In the genomic region with DNA sequence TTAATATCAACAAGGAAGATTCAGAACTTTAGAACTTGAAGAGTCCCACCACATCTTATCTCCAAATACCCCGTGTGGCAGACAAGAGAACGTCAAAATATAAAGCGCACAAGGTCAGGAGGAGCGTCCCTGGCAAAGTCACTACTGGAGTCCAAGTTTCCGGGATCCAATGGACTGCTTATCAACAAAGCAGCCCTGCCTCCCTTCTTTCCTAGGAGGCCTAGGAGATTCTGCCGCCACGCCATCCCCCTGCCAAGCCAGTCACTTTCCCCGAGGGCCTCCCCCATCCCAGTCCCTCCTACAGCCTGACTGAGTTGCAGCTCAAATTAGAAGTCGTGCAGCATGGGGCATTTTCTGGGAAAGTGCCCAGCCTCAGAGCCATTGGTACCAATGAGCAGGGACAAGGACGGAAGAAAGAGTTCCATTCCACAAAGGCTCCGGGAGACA, we compare ENCODE assay signal across 8 mouse cellular contexts. TPM values are rescaled to one million over a fixed set of nuclear protein-coding genes. Genes with fewer than 3 reads are reported as not detected.
DNase-seq lines count a peak whose midpoint lies in the region; ATAC-seq and TF ChIP-seq lines count a peak whose summit lies in the region.

No protein-coding gene starts in this region.

- peak overlapping the region; percentile 64; the same call in 1 of the 2 replicates for H3K27ac ChIP-seq in spleen, adult 2 months (ENCODE audit: insufficient read depth, low read length)
- H3K27ac ChIP-seq in embryonic facial prominence, embryonic 15.5 days (replicated peaks), result peak overlapping the region; percentile 71
- H3K27ac ChIP-seq in heart, embryonic 14.5 days (replicated peaks in 1 of 2; ENCODE audit: control insufficient read depth in 1 of 2, insufficient read depth in 1 of 2, low read depth in 2 of 2, low read length in 2 of 2), result peak overlapping the region; percentile 84 to 89
- H3K27ac ChIP-seq in lung, embryonic 15.5 days, result peak overlapping the region; percentile 50

- 38% methylated on average over 11 of the region's 11 CpGs for WGBS in spleen, adult 2 months
- WGBS in embryonic facial prominence, embryonic 15.5 days, result 22% methylated on average over 11 of the region's 11 CpGs
- 4% methylated on average over 11 of the region's 11 CpGs for WGBS in heart, embryonic 14.5 days
- WGBS in lung, embryonic 15.5 days, result 13% methylated on average over 11 of the region's 11 CpGs

- H3K9ac ChIP-seq in embryonic facial prominence, embryonic 15.5 days, result peak overlapping the region; percentile 59
- H3K9ac ChIP-seq in heart, embryonic 14.5 days (ENCODE audit: low read length), result peak overlapping the region; percentile 82
- peak overlapping the region; percentile 80 for H3K9ac ChIP-seq in lung, embryonic 15.5 days

- no peak for TF ChIP-seq CTCF in spleen, adult 2 months (IDR thresholded peaks at IDR 0.05; ENCODE audit: extremely low read depth, insufficient read depth, insufficient read length, insufficient replicate concordance)

- no peaks in the 10 kb centered on the region for H3K36me3 ChIP-seq in spleen, adult 2 months (ENCODE audit: control insufficient read depth, insufficient read depth, low read length)
- H3K36me3 ChIP-seq in embryonic facial prominence, embryonic 15.5 days, result no peaks in the 10 kb centered on the region
- no peaks in the 10 kb centered on the region for H3K36me3 ChIP-seq in heart, embryonic 14.5 days (ENCODE audit: control insufficient read depth, insufficient read depth, low read length)
- no peaks in the 10 kb centered on the region for H3K36me3 ChIP-seq in lung, embryonic 15.5 days

- H3K4me2 ChIP-seq in embryonic facial prominence, embryonic 15.5 days (replicated peaks), result peak overlapping the region; percentile 78
- H3K4me2 ChIP-seq in heart, embryonic 14.5 days (ENCODE audit: low read length), result peak overlapping the region; percentile 81
- H3K4me2 ChIP-seq in lung, embryonic 15.5 days, result peak overlapping the region; percentile 91

- peaks cover 5% of the 10 kb centered on the region; the same call in 1 of the 2 replicates for H3K4me1 ChIP-seq in spleen, adult 2 months (ENCODE audit: control insufficient read depth, insufficient read depth, insufficient read length)
- peaks cover 19% of the 10 kb centered on the region for H3K4me1 ChIP-seq in embryonic facial prominence, embryonic 15.5 days
- peaks cover 0 to 16% of the 10 kb centered on the region in 2 experiments; a peak in 3 of 4 replicates for H3K4me1 ChIP-seq in heart, embryonic 14.5 days (ENCODE audit: control insufficient read depth in 2 of 2, insufficient read depth in 2 of 2, low read length in 2 of 2)
- peaks cover 13% of the 10 kb centered on the region for H3K4me1 ChIP-seq in lung, embryonic 15.5 days

- H3K9me3 ChIP-seq in embryonic facial prominence, embryonic 15.5 days (replicated peaks), result no peaks in the 10 kb centered on the region
- no peaks in the 10 kb centered on the region for H3K9me3 ChIP-seq in heart, embryonic 14.5 days (ENCODE audit: control insufficient read depth, low read length)
- no peaks in the 10 kb centered on the region for H3K9me3 ChIP-seq in lung, embryonic 15.5 days

- ATAC-seq in embryonic facial prominence, embryonic 15.5 days (ENCODE audit: insufficient number of reproducible peaks, low FRiP score, low TSS enrichment, low read depth), result no peak
- ATAC-seq in heart, embryonic 14.5 days (ENCODE audit: insufficient number of reproducible peaks, insufficient read depth, low FRiP score, low read depth), result no peak
- ATAC-seq in lung, embryonic 15.5 days (ENCODE audit: borderline replicate concordance, extremely low read depth, low FRiP score, low TSS enrichment), result no peak

- TF ChIP-seq POLR2A in spleen, adult 2 months (IDR thresholded peaks at IDR 0.05; ENCODE audit: low read depth, low read length), result no peak

- H3K4me3 ChIP-seq in spleen, adult 2 months (ENCODE audit: extremely low read depth, insufficient read depth, insufficient read length), result peak overlapping the region; percentile 86; the same call in 1 of the 2 replicates
- H3K4me3 ChIP-seq in embryonic facial prominence, embryonic 15.5 days (replicated peaks), result peak overlapping the region; percentile 81
- peak overlapping the region; percentile 79 to 83 for H3K4me3 ChIP-seq in heart, embryonic 14.5 days (ENCODE audit: control insufficient read depth in 1 of 2, insufficient read depth in 1 of 2, low read depth in 1 of 2, low read length in 2 of 2)
- peak overlapping the region; percentile 94 for H3K4me3 ChIP-seq in lung, embryonic 15.5 days

- DNase-seq in spleen, adult 2 months (ENCODE audit: low read depth in 1 of 2, low spot score in 2 of 2), result no peak
- no peak for DNase-seq in spleen, adult 18-20 months
- peak; percentile 32 to 61 for DNase-seq in kidney, postnatal 25 days
- DNase-seq in right cerebral cortex, postnatal 10 days (ENCODE audit: low spot score in 2 of 2), result peak; percentile 75 to 79
- DNase-seq in natural killer cell, adult 2 months (ENCODE audit: low spot score in 2 of 2), result no peak

- no peaks in the 10 kb centered on the region for H3K27me3 ChIP-seq in spleen, adult 2 months (ENCODE audit: control insufficient read depth, insufficient read depth, low read length)
- no peaks in the 10 kb centered on the region for H3K27me3 ChIP-seq in embryonic facial prominence, embryonic 15.5 days
- H3K27me3 ChIP-seq in heart, embryonic 14.5 days (ENCODE audit: control insufficient read depth, insufficient read depth, low read length), result no peaks in the 10 kb centered on the region
- H3K27me3 ChIP-seq in lung, embryonic 15.5 days, result no peaks in the 10 kb centered on the region

RNA-seq across cellular contexts. Expression of a gene that starts 0.8 kb away (rescaled TPM):
- 28.1 and 36.8 TPM in 2 replicates for polyA plus RNA-seq in spleen, adult 2 months (2012; rRNA removed)
- polyA plus RNA-seq in embryonic facial prominence, embryonic 15.5 days (2015; fragmentation: Nextera tagmentation; extraction: Ambion mirVana), result 34.1 and 36.7 TPM in 2 replicates
- polyA plus RNA-seq in heart, embryonic 14.5 days (2014; fragmentation: Nextera tagmentation; extraction: Ambion mirVana), result 22.5 and 25.7 TPM in 2 replicates
- polyA plus RNA-seq in lung, embryonic 15.5 days (2015; fragmentation: Nextera tagmentation; extraction: Ambion mirVana), result 23.3 and 26.1 TPM in 2 replicates

RNA-seq across cellular contexts. Expression of a gene that starts 1.2 kb away (rescaled TPM):
- 0.11 and 0.22 TPM in 2 replicates for polyA plus RNA-seq in spleen, adult 2 months (2012; rRNA removed)
- 10.5 and 20.0 TPM in 2 replicates for polyA plus RNA-seq in embryonic facial prominence, embryonic 15.5 days (2015; fragmentation: Nextera tagmentation; extraction: Ambion mirVana)
- polyA plus RNA-seq in heart, embryonic 14.5 days (2014; fragmentation: Nextera tagmentation; extraction: Ambion mirVana), result 1.8 and 3.3 TPM in 2 replicates
- 5.8 and 6.1 TPM in 2 replicates for polyA plus RNA-seq in lung, embryonic 15.5 days (2015; fragmentation: Nextera tagmentation; extraction: Ambion mirVana)

Comparison
In these comparisons a context has a peak if more than half of its experiments do, and no peak if none do; other contexts are left out.
1. DNase-seq: peak in kidney, postnatal 25 days (2 of 2) and right cerebral cortex, postnatal 10 days (2 of 2); none in spleen, adult 2 months (0 of 2), spleen, adult 18-20 months (0 of 2) and natural killer cell, adult 2 months (0 of 2).
2. Peak in every context shown above with its lines, with median percentiles within 50 percentile points of each other: H3K27ac ChIP-seq, H3K4me3 ChIP-seq, H3K4me2 ChIP-seq and H3K9ac ChIP-seq.